Mouse (Mus musculus): ENCODE measurements around the gene Fam222b.

DNA sequence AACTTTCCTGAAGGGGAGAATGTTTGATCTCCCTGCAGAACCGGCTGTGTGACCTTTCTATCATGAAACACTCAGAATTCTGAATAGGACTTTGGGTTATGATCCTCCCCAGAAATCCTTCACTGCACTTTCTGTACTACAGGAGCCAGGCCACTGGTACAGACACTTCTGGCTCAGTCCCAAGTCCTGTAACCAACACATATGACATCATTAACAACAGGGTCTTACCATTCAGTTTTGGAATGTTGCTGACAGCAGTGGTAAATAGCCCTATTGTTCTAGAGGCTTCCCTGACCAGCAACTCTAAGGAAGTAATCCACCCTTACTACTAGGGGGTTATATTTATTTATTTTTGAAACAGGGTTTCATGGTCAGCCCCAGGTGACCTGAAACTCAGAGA, 98.7 kb downstream of the Fam222b start, which contains the start of gene Proca1:
- TF ChIP-seq CTCF (IDR thresholded peaks at IDR 0.05; ENCODE audit: low read depth) (no peak), EP300 (optimal IDR thresholded peaks at IDR 0.05) (no peak)

Measured in stomach, postnatal 0 days (tissue).